Mouse (Mus musculus) megakaryocyte, embryonic 14.5 days (primary cell): ENCODE data around the gene Scrn2. TPM values are rescaled to one million over a fixed set of nuclear protein-coding genes. Genes with fewer than 3 reads are reported as not detected.

Source experiments
- H3K27me3 ChIP-seq: replicated peaks from 2 replicates; pipeline ENCODE3; 2012; ENCODE audit warnings: inconsistent platforms
- H3K36me3 ChIP-seq: replicated peaks from 2 replicates; pipeline ENCODE3; 2012; ENCODE audit warnings: low read length, inconsistent platforms, mixed read lengths
- H3K4me1 ChIP-seq: 2 replicates; pipeline ENCODE4 v1.6.1; 2012; ENCODE audit warnings: inconsistent platforms
- H3K4me3 ChIP-seq: replicated peaks from 2 replicates; pipeline ENCODE3; 2012; ENCODE audit warnings: moderate library complexity, mild to moderate bottlenecking, inconsistent platforms
- H3K9me3 ChIP-seq: 2 replicates; pipeline ENCODE4 v1.6.1; 2012; ENCODE audit warnings: inconsistent platforms
- FLI1 ChIP-seq: IDR thresholded peaks from 2 replicates; pipeline ENCODE4 v1.6.1; 2012; ENCODE audit warnings: low read length, inconsistent platforms, mixed read lengths
- GATA1 ChIP-seq: IDR thresholded peaks from 3 replicates; pipeline ENCODE4 v1.6.1; 2012; ENCODE audit warnings: mixed read lengths, low read length, inconsistent platforms, borderline replicate concordance
- polyA plus RNA-seq: library from polyadenylated mRNA; stranded (reverse); fragments of >175 nt; gene quantifications from 2 replicates; pipeline ENCODE4 v1.2.3, GENCODE M21; 2012; ENCODE audit warnings: low replicate concordance; ENCODE audit not compliant: insufficient read depth

Scrn2 gene
- polyA plus RNA-seq, 1 experiment = 11.2 TPM

DNA sequence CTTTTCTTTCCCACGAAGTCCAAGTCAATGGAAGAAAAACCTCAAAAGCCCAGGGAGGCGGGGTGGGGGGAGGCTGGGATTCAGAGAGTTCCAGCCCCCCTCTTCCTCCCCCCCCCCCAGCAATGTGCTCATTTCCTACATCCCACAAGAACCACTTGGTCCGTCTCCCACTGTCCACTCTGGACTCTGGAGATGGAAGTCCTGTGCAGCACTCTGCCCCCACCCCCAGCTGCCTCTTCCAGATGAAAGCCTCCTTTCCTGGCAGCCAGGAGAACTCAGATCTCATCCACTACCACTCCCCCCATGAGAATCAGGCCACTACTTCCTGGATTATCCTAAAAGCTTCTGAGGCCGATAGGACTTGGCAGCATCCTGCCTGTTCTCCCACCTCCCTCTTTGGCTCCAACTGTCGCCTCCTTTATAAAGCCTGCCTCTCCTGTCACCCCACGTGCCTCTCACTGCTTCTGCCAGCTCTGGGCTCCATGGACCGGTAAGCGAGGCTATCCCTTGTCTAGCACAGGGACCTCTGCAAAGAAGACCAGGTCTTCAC lies 16.5 kb upstream of the Scrn2 start, which contains the start of gene Sp6:
Gene Sp6 (plus strand): TSS at position 274 of the 550 bp plus-strand sequence.
- Histone ChIP-seq H3K9me3 (no peaks in the 10 kb centered on the region), H3K27me3 (peaks cover 92% of the 10 kb centered on the region), H3K4me1 (peaks cover 41% of the 10 kb centered on the region), H3K36me3 (no peaks in the 10 kb centered on the region), H3K4me3 (no peak within 1 kb of the TSS)
- TF ChIP-seq GATA1 (no peak), FLI1 (no peak)

DNA sequence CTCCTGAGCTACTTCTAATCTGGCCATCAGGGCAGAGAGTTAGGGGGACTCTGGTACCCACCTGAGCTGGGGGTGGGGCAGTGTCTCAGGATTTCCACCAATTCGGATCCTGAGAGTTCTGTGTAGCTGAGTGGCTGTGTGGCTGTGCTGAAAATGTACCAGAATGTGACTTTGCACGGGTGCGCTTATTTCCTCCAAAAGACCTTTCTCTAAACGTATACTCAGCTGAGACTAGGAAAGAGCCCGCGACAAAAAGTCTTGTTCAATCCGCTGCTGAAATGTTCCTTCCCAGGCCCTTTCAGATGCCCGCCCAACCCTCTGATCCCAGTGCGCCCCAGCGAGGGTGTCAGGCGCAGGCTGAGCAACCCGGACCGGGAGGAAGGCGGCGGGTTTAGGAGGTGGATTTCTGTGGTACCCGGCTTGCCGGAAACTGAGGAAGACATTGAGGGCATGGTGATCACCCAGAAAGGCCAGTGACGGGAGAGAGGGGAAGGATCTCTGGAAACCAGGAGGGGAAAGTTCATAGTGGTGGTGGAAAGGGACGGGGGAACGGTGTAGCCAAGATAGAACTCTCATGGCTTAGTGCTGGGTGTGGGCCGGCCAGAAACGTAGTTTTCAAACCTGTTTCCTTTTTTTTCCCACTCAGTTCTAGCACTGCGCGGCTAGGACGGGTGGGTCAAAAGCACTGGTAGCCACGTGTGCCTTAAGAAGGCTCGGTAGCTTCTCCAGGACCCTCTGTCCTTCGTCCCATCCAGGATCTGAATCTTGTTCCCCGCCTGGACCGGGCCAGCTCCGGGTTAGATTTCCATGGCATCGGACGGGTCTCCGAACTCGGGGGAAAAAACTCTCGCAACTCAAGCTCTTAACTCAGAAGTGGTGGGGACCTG lies 11.8 kb upstream of the Scrn2 start:
- Histone ChIP-seq H3K9me3 (no peaks in the 10 kb centered on the region), H3K4me1 (peaks cover 56% of the 10 kb centered on the region), H3K36me3 (no peaks in the 10 kb centered on the region), H3K4me3 (peak overlapping the region; percentile 85), H3K27me3 (peaks cover 90% of the 10 kb centered on the region)
- TF ChIP-seq FLI1 (no peak), GATA1 (no peak)

DNA sequence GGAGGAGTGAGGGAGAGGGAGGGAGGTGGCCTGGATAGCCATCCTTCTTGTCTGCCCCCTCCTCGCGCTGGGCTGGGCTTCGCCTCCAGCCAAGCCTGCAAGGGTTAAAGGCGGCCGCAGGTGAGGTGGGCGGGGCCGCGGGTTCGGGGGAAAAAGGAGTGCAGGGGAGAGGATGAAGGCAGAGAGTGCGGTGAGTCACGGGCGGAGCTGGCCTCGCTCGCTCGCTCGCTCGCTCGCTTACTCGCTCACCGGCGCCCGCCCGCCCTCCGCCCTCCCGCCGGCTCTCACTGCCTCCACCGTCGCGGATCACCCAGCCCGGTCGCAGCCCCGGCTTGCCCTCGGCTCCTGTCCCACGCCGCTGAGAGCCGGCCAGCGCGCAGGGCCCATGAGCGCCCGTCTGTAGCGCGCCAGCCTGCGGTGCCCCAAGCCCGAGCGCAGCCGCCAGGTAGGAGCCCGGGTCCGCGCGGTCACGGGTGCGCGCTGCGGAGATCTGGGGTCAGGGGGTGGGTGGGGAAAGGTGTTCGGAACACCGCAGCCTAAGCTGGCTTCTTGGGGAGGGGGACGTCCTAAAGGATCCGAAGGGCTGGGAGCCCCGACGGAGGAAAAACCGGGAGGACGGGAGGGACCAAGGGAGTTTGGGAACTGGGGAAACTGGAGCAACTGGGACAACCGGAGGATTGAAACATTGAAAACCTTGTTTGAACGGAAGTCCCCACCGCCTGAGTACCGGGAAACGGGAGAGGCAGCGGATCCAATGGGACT lies 11.0 kb upstream of the Scrn2 start:
- Histone ChIP-seq H3K4me3 (peak overlapping the region; percentile 85), H3K36me3 (no peaks in the 10 kb centered on the region), H3K9me3 (no peaks in the 10 kb centered on the region), H3K27me3 (peaks cover 91% of the 10 kb centered on the region), H3K4me1 (peaks cover 50% of the 10 kb centered on the region)
- TF ChIP-seq GATA1 = no peak
- TF ChIP-seq FLI1 = no peak

DNA sequence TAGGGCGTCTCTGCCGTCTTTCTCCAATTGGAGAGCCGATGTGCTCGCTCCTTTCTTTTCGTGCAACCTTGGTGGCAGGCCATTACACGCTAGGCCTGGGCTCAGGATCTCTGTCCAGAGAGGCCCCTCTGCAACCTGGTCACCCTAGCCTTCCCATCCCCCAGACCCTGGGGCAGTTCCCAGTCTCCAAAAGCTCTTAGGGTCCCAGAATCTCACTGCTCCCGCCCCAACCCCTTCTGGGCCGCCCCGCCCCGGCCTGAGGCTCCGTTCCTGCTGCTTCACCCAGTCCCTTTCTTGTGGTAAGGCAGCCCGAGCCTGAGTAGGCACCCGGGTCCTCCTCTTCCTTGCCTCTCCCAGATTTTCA lies 10.4 kb upstream of the Scrn2 start:
- Histone ChIP-seq H3K9me3 (no peaks in the 10 kb centered on the region), H3K36me3 (no peaks in the 10 kb centered on the region), H3K4me3 (peak overlapping the region; percentile 85), H3K27me3 (peaks cover 91% of the 10 kb centered on the region), H3K4me1 (peaks cover 50% of the 10 kb centered on the region)
- no peak for TF ChIP-seq FLI1
- no peak for TF ChIP-seq GATA1

DNA sequence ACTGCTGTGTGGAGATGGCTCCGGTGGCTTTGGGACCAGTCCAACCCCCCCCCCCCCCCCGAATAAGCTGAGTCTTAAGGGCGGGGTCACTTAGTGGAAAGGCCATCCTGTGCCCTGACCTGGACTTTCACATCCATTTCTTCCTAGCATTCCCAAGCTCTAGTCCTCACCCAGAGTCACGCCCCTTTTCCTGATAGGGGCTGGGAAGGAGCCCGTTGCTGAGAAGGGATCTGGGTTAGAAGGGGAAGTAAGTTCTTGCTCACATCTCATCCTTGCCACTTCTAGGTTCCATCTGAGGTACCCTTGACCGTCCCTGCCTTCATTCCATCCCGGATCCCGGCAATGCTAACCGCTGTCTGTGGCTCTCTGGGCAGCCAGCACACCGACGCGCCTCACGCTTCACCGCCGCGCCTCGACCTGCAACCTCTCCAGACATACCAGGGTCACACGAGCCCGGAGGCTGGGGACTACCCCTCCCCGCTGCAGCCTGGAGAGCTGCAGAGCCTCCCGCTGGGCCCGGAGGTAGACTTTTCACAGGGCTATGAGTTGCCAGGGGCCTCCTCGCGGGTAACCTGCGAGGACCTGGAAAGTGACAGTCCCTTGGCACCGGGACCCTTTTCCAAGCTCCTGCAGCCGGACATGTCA lies 8.5 kb upstream of the Scrn2 start:
- H3K4me1 ChIP-seq = peaks cover 61% of the 10 kb centered on the region
- no peaks in the 10 kb centered on the region for H3K9me3 ChIP-seq
- peaks cover 85% of the 10 kb centered on the region for H3K27me3 ChIP-seq
- peak overlapping the region; percentile 95 for H3K4me3 ChIP-seq
- H3K36me3 ChIP-seq = no peaks in the 10 kb centered on the region
- TF ChIP-seq FLI1 = no peak

DNA sequence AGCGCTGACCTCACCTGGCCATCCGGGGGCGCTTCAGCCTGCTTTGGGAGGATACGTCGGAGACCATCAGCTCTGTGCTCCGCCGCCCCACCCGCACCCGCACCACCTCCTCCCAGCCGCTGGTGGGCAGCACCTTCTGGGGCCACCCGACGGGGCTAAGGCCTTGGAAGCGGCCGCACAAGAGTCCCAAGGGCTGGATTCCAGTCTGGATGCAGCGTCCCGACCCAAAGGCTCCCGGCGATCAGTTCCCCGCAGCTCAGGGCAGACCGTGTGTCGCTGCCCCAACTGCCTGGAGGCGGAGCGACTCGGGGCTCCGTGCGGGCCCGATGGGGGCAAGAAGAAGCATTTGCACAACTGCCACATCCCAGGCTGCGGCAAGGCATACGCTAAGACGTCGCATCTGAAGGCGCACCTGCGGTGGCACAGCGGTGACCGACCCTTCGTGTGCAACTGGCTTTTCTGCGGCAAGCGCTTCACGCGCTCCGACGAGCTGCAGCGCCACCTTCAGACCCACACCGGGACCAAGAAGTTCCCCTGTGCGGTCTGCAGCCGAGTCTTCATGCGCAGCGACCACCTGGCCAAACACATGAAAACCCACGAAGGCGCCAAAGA lies 7.8 kb upstream of the Scrn2 start:
- peaks cover 78% of the 10 kb centered on the region for H3K27me3 ChIP-seq
- H3K9me3 ChIP-seq = no peaks in the 10 kb centered on the region
- H3K4me1 ChIP-seq = peaks cover 62% of the 10 kb centered on the region
- TF ChIP-seq FLI1 (no peak), GATA1 (no peak)
- no peaks in the 10 kb centered on the region for H3K36me3 ChIP-seq
- H3K4me3 ChIP-seq = peak overlapping the region; percentile 95

DNA sequence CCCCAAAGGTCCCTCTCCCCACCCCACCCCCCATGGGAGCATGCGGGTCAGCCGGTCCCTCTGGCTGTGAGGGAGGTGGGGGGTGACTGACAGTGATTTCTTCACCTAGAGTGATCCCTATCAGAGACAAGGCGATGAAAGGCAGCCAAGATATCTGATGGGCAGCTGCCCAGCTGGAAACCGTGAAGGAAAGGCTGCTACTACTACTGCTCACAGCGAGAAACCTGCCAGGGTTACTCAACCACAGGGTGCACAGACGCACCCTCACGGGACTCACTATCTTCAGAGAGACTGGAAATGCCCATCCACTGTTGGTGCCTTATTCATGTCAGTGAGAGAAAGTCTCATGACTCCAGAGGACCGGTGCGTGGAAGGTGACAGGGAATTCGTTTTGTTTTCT lies 4.8 kb upstream of the Scrn2 start:
- H3K9me3 ChIP-seq = no peaks in the 10 kb centered on the region
- no peak for TF ChIP-seq GATA1
- TF ChIP-seq FLI1 = no peak
- H3K27me3 ChIP-seq = peaks cover 53% of the 10 kb centered on the region
- peak overlapping the region; percentile 90 for H3K4me3 ChIP-seq
- H3K36me3 ChIP-seq = no peaks in the 10 kb centered on the region
- H3K4me1 ChIP-seq = peaks cover 40% of the 10 kb centered on the region

DNA sequence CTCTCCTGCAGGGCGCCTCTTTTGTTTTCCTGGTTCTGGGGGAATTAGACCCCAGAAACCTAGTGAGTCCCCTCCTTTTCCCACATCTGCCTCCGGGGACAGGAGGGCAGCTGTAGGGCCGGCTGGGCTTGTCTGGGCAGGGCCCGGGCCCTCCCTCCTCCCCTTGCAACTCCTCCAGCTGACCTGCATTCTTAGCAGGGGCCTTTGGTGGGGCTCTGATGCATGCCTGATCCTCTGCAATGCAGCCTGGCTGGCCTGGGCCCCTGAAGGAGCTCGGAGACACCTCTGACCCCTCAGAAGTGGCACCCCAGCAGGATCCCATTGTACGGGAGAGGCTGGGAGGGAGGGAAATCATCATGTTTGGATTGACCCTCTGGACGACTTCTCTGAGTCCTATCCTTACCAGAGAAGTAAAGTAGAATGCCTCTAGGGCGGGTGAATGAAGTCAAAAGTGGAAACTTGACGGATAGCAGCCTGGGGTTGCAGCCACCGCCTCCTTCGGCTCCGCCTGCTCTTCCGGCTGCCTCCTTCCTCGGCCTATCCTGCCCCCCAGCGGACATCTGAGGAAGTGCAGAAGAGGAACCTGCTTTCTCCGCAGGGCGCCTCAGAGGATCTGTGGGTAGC lies 3.9 kb upstream of the Scrn2 start:
- H3K4me3 ChIP-seq = peak overlapping the region; percentile 90
- H3K36me3 ChIP-seq = no peaks in the 10 kb centered on the region
- peaks cover 45% of the 10 kb centered on the region for H3K4me1 ChIP-seq
- H3K9me3 ChIP-seq = no peaks in the 10 kb centered on the region
- TF ChIP-seq FLI1 (no peak), GATA1 (no peak)
- H3K27me3 ChIP-seq = peaks cover 44% of the 10 kb centered on the region

DNA sequence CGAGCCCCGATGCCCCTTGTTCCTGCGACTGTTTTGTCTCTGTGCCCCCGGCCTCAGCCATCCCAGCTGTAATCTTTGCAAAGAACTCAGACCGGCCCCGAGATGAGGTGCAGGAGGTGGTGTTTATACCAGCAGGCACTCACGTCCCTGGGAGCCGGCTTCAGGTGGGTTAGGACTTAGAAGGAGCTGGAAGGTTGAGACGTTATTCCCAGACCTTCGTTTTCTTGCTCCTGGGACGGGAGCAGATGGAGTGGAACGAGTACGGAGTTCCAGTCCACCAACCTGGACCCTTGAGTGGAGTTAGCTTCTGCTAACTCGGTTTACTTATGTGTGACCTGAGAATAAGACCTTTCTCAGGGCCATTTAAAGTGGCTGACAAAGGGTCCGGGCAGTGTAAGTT lies 688 bp downstream of the Scrn2 start:
- peaks cover 16% of the 10 kb centered on the region for H3K36me3 ChIP-seq
- peak overlapping the region; percentile 94 for H3K4me3 ChIP-seq
- H3K4me1 ChIP-seq = peaks cover 33% of the 10 kb centered on the region
- TF ChIP-seq GATA1 (no peak), FLI1 (no peak)
- no peaks in the 10 kb centered on the region for H3K9me3 ChIP-seq
- H3K27me3 ChIP-seq = peaks cover 12% of the 10 kb centered on the region
